Mouse (Mus musculus) MEL (cell line): ENCODE measurements around the gene Lrrc34. TPM values are rescaled to one million over a fixed set of nuclear protein-coding genes. Genes with fewer than 3 reads are reported as not detected.
A peak's percentile ranks its signal among the peaks of the same experiment; 100 is the strongest.

Experiments used
- DNase-seq: peaks from one replicate; pipeline ENCODE4 v3.0.0; 2011; ENCODE audit warnings: low read depth, low spot score
- H3K27ac ChIP-seq: 2 replicates; pipeline ENCODE4 v1.5.1; 2012; ENCODE audit warnings: low read depth, mild to moderate bottlenecking, control low read depth, low read length, moderate library complexity; ENCODE audit not compliant: control insufficient read depth
- H3K27me3 ChIP-seq, 2 experiments: fragments of 150-350 bp in 1 of 2; sonication (generic) in 1 of 2; 2 replicates each; pipeline ENCODE4 v1.6.1; 2012; ENCODE audit warnings: low read length in 2 of 2, mild to moderate bottlenecking in 2 of 2, improper control_type of control experiment in 1 of 2, moderate library complexity in 1 of 2; ENCODE audit not compliant: insufficient read depth in 2 of 2, control insufficient read depth in 1 of 2
- H3K36me3 ChIP-seq, 2 experiments: 2 replicates each; pipeline ENCODE4 v1.6.1; 2012 to 2014; ENCODE audit warnings: low read length in 2 of 2, improper control_type of control experiment in 1 of 2, inconsistent platforms in 1 of 2, mild to moderate bottlenecking in 1 of 2; ENCODE audit not compliant: insufficient read depth in 2 of 2, control insufficient read depth in 1 of 2
- H3K4me1 ChIP-seq, 2 experiments: fragments of 150-350 bp in 1 of 2; sonication (generic) in 1 of 2; 2 replicates each; pipeline ENCODE4 v1.6.1; 2012; ENCODE audit warnings: low read length in 2 of 2, improper control_type of control experiment in 1 of 2, mild to moderate bottlenecking in 1 of 2; ENCODE audit not compliant: insufficient read depth in 2 of 2, control insufficient read depth in 1 of 2
- H3K4me3 ChIP-seq, 2 experiments: fragments of 150-350 bp in 1 of 2; sonication (generic) in 1 of 2; 2 replicates each; pipeline ENCODE4 v1.5.1; 2012; ENCODE audit warnings: low read depth in 2 of 2, low read length in 2 of 2, mild to moderate bottlenecking in 2 of 2, moderate library complexity in 2 of 2, control low read depth in 1 of 2, improper control_type of control experiment in 1 of 2; ENCODE audit not compliant: control insufficient read depth in 1 of 2, insufficient read depth in 1 of 2
- H3K79me2 ChIP-seq: 2 replicates; pipeline ENCODE4 v1.6.1; 2012; ENCODE audit warnings: mild to moderate bottlenecking, low read length, moderate library complexity; ENCODE audit not compliant: control insufficient read depth, poor library complexity, insufficient read depth
- H3K9ac ChIP-seq: 2 replicates; pipeline ENCODE4 v1.6.1; 2012; ENCODE audit warnings: low read depth, mild to moderate bottlenecking, control low read depth, low read length, moderate library complexity; ENCODE audit not compliant: control insufficient read depth, poor library complexity, severe bottlenecking
- H3K9me3 ChIP-seq: fragments of 150-350 bp; sonication (generic); replicated peaks from 2 replicates; pipeline ENCODE4 v1.6.1; 2012; ENCODE audit warnings: mild to moderate bottlenecking, low read length, improper control_type of control experiment, moderate library complexity; ENCODE audit not compliant: insufficient read depth
- BHLHE40 ChIP-seq: IDR thresholded peaks from 2 replicates; pipeline ENCODE4 v1.6.1; 2012; ENCODE audit warnings: low read depth, mild to moderate bottlenecking, inconsistent platforms, low read length, improper control_type of control experiment, borderline replicate concordance
- CTCF ChIP-seq, 3 experiments: IDR thresholded peaks in 2 of 3; conservative IDR thresholded peaks in 1 of 3; 2 replicates each; pipeline ENCODE4 v1.5.1; 2011 to 2012; ENCODE audit warnings: low read length in 3 of 3, low read depth in 2 of 3, mild to moderate bottlenecking in 2 of 3, improper control_type of control experiment in 1 of 3, inconsistent platforms in 1 of 3, mixed read lengths in 1 of 3, moderate library complexity in 1 of 3; ENCODE audit not compliant: control insufficient read depth in 1 of 3, insufficient read depth in 1 of 3, poor library complexity in 1 of 3, severe bottlenecking in 1 of 3
- MAX ChIP-seq: IDR thresholded peaks from 2 replicates; pipeline ENCODE4 v1.6.1; 2011; ENCODE audit warnings: low read length, improper control_type of control experiment
- MAZ ChIP-seq: IDR thresholded peaks from 2 replicates; pipeline ENCODE4 v1.6.1; 2012; ENCODE audit warnings: low read depth, mild to moderate bottlenecking, inconsistent platforms, low read length, improper control_type of control experiment
- MEF2A ChIP-seq: IDR thresholded peaks from 2 replicates; pipeline ENCODE4 v1.6.1; 2014; ENCODE audit warnings: low read depth, mild to moderate bottlenecking, inconsistent platforms, low read length, improper control_type of control experiment; ENCODE audit not compliant: poor library complexity, insufficient replicate concordance, severe bottlenecking; ENCODE audit errors: extremely low read depth
- MYB ChIP-seq: IDR thresholded peaks from 2 replicates; pipeline ENCODE4 v1.6.1; 2011; ENCODE audit warnings: mild to moderate bottlenecking, low read depth, low read length, improper control_type of control experiment
- POLR2A ChIP-seq, 2 experiments: IDR thresholded peaks; 2 replicates each; pipeline ENCODE4 v1.6.1; 2011 to 2012; ENCODE audit warnings: low read length in 2 of 2, mild to moderate bottlenecking in 2 of 2, control low read depth in 1 of 2, improper control_type of control experiment in 1 of 2, low read depth in 1 of 2, moderate library complexity in 1 of 2; ENCODE audit not compliant: control insufficient read depth in 1 of 2, insufficient read depth in 1 of 2, poor library complexity in 1 of 2
- POLR2AphosphoS5 ChIP-seq: IDR thresholded peaks from 2 replicates; pipeline ENCODE4 v1.6.1; 2012; ENCODE audit warnings: low read depth, borderline replicate concordance, mild to moderate bottlenecking, inconsistent platforms, low read length, moderate library complexity, mixed read lengths
- RAD21 ChIP-seq: IDR thresholded peaks from 2 replicates; pipeline ENCODE4 v1.6.1; 2011; ENCODE audit warnings: mild to moderate bottlenecking, low read depth, low read length, improper control_type of control experiment
- SIN3A ChIP-seq: IDR thresholded peaks from 2 replicates; pipeline ENCODE4 v1.6.1; 2012; ENCODE audit warnings: low read length, improper control_type of control experiment, inconsistent platforms
- SMC3 ChIP-seq: IDR thresholded peaks from 2 replicates; pipeline ENCODE4 v1.6.1; 2011; ENCODE audit warnings: low read depth, low read length, improper control_type of control experiment
- TAL1 ChIP-seq: IDR thresholded peaks from 2 replicates; pipeline ENCODE4 v1.6.1; 2012; ENCODE audit warnings: mild to moderate bottlenecking, inconsistent platforms, low read length, moderate library complexity, mixed read lengths
- TBP ChIP-seq: IDR thresholded peaks from 2 replicates; pipeline ENCODE4 v1.8.0; 2011; ENCODE audit warnings: low read depth, low read length, improper control_type of control experiment
- USF1 ChIP-seq: IDR thresholded peaks from 2 replicates; pipeline ENCODE4 v1.6.1; 2014; ENCODE audit warnings: low read depth, mild to moderate bottlenecking, inconsistent platforms, low read length, improper control_type of control experiment, moderate library complexity
- ZC3H11A ChIP-seq: IDR thresholded peaks from 2 replicates; pipeline ENCODE4 v1.6.1; 2012; ENCODE audit warnings: low read depth, mild to moderate bottlenecking, inconsistent platforms, low read length, improper control_type of control experiment
- polyA plus RNA-seq, 2 experiments: library from polyadenylated mRNA; stranded (reverse) in 1 of 2; unstranded in 1 of 2; fragments of >175 nt in 1 of 2; fragments of >200 nt in 1 of 2; gene quantifications; 2 replicates each; pipeline versions ENCODE4 v1.2.1 to v1.2.4; 2012; ENCODE audit warnings: low replicate concordance in 2 of 2, low read depth in 1 of 2; ENCODE audit not compliant: insufficient read length in 2 of 2, insufficient read depth in 1 of 2, missing spikeins in 1 of 2
- total RNA-seq: library from RNA; depleted of rRNA; stranded (reverse); fragments of 300-350 nt; gene quantifications from 2 replicates; pipeline ENCODE4 v1.2.3, GENCODE M21; 2012

Gene Lrrc34
- total and polyA plus RNA-seq, 3 experiments = not detected

DNA sequence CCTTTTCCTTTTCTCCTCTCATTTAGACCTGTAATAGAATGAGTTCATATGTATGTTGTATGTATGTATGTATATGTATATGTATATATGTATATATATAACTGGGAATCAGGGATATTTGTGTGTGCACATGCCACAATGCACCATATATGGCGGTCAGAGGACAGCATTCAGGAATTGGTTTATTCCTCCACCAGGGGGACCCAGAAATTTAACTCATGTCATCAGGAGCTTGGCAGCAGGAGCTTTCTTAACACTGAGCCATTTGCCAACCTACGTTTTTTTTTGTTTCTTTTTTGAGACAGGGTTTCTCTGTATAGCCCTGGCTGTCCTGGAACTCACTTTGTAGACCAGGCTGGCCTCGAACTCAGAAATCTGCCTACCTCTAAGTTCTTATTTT lies 14.0 kb downstream of the Lrrc34 start:
- H3K27me3 ChIP-seq = no peaks in the 10 kb centered on the region
- no peaks in the 10 kb centered on the region for H3K9me3 ChIP-seq
- no peak overlapping the region for H3K4me3 ChIP-seq
- no peak overlapping the region for H3K27ac ChIP-seq
- no peaks in the 10 kb centered on the region for H3K36me3 ChIP-seq
- TF ChIP-seq MYB = no peak
- peak in 1 of 3 experiments; percentile 42; a peak in 2 of 6 replicates for TF ChIP-seq CTCF (IDR thresholded peaks at IDR 0.05 in 2 of 3, conservative IDR thresholded peaks at IDR 0.05 in 1 of 3; ENCODE audit: control insufficient read depth in 1 of 3, insufficient read depth in 1 of 3, low read depth in 2 of 3, low read length in 3 of 3, poor library complexity in 1 of 3, severe bottlenecking in 1 of 3)
- TF ChIP-seq BHLHE40 = no peak
- TF ChIP-seq SMC3 = peak; percentile 45
- TF ChIP-seq RAD21 = peak; percentile 30
- TF ChIP-seq MAX = no peak
- TF ChIP-seq ZC3H11A = 0 out of 2 replicates have a peak, but pooled peaks have one; percentile 29
- no peak for TF ChIP-seq TBP
- TF ChIP-seq POLR2A (IDR thresholded peaks at IDR 0.05; ENCODE audit: control insufficient read depth in 1 of 2, insufficient read depth in 1 of 2, low read depth in 1 of 2, low read length in 2 of 2, poor library complexity in 1 of 2) = no peak
- no peak for TF ChIP-seq POLR2AphosphoS5
- H3K4me1 ChIP-seq = no peaks in the 10 kb centered on the region
- H3K79me2 ChIP-seq = no peaks in the 10 kb centered on the region
- no peak overlapping the region for H3K9ac ChIP-seq
- DNase-seq = peak; percentile 28

DNA sequence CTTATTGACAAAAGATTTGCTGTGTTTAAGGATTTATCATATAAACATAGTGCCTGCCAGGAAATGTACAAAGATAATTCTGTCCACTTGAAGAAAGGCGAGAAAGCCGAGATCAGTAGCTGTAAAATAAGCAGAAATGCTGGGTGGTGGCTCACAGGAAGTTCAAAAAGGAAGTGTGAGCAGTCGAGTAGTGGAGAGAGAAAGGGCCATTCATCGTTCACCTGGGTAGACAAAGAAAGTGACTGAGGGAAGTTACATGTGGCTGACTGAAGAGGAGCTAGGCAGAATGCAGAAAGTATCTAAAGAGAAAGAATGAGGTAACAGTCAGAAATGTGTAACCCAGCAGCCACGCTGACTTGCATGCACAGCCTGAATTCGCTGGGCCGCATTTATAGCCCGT lies 27.5 kb downstream of the Lrrc34 start:
- 0 out of 4 replicates have a peak, but pooled peaks cover 0 to 2% of the 10 kb centered on the region in 2 experiments for H3K36me3 ChIP-seq

GRCm38 (mm10) chr3:30610930-30611329 lies 36.7 kb downstream of the Lrrc34 start:
- DNase-seq = no peak
- H3K27me3 ChIP-seq = no peaks in the 10 kb centered on the region
- no peak overlapping the region for H3K9ac ChIP-seq
- H3K4me1 ChIP-seq = no peaks in the 10 kb centered on the region
- peaks cover 2% of the 10 kb centered on the region; the same call in 1 of the 2 replicates for H3K79me2 ChIP-seq
- no peak overlapping the region for H3K27ac ChIP-seq
- H3K9me3 ChIP-seq = no peaks in the 10 kb centered on the region
- H3K36me3 ChIP-seq = peaks cover 0 to 34% of the 10 kb centered on the region in 2 experiments; a peak in 3 of 4 replicates
- H3K4me3 ChIP-seq = no peak overlapping the region
- TF ChIP-seq MAZ = no peak

More for the DNA sequence above, 27.5 kb downstream of the Lrrc34 start:
- H3K27me3 ChIP-seq = no peaks in the 10 kb centered on the region
- no peak overlapping the region for H3K4me3 ChIP-seq
- H3K27ac ChIP-seq = 0 out of 2 replicates have a peak overlapping the region, but pooled peaks have one; percentile 24
- DNase-seq = peak; percentile 41
- TF ChIP-seq USF1 = no peak
- TF ChIP-seq MYB = no peak
- TF ChIP-seq POLR2A (IDR thresholded peaks at IDR 0.05; ENCODE audit: control insufficient read depth in 1 of 2, insufficient read depth in 1 of 2, low read depth in 1 of 2, low read length in 2 of 2, poor library complexity in 1 of 2) = no peak
- no peak for TF ChIP-seq MEF2A
- TF ChIP-seq SIN3A = no peak
- no peak for TF ChIP-seq SMC3
- TF ChIP-seq TAL1 = no peak
- TF ChIP-seq BHLHE40 = no peak
- no peaks in the 10 kb centered on the region for H3K79me2 ChIP-seq
- no peaks in the 10 kb centered on the region for H3K4me1 ChIP-seq
- no peak overlapping the region for H3K9ac ChIP-seq
- H3K9me3 ChIP-seq = no peaks in the 10 kb centered on the region
